Mouse (Mus musculus) erythroblast, embryonic 14.5 days (primary cell): Measurements from ENCODE around the gene Picalm.

ENCODE experiments used
- GATA1 ChIP-seq: IDR thresholded peaks from 2 replicates; pipeline ENCODE4 v1.6.1; 2012; ENCODE audit warnings: low read length, inconsistent platforms, mixed read lengths
- TAL1 ChIP-seq: IDR thresholded peaks from 3 replicates; pipeline ENCODE4 v1.6.1; 2012; ENCODE audit warnings: low read length, inconsistent platforms, mixed read lengths

DNA sequence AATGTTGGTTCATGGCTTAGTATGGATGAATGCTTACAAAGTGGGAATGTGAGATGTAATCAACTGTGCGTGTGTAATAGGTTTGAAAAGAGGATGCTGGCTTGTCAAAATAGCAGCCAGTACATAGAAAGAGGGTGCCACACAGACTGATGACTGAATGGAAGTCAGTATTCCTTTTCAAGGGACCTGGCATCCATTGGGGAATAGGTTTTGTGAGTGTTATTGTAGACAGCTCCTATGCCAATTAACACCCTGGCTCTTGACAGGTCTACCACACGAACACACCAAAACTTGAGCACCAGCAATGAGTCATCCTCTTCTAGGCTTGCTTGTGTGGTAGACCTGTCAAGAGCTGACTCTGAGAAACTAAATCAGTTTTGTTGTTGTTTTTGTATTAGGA lies 45.6 kb downstream of the Picalm start:
- no peak for TF ChIP-seq GATA1
- no peak for TF ChIP-seq TAL1
